Mouse (Mus musculus) hindlimb bud, embryonic 11.5 days (tissue): ENCODE data around the gene Fam186b.
A peak's percentile ranks its signal among the peaks of the same experiment; 100 is the strongest.

Experiments
- DNase-seq: peaks from one replicate; pipeline ENCODE4 v3.0.0-alpha.2; 2012; ENCODE audit warnings: low read depth, low spot score; ENCODE audit errors: extremely low spot score

The Fam186b gene

GRCm38 (mm10) chr15:99320168-99320674, 24.5 kb upstream of the Fam186b start:
- DNase-seq, result no peak

- DNase-seq, result no peak
These were observed 23.8 kb upstream of the Fam186b start for GRCm38 (mm10) chr15:99319411-99319871.

GRCm38 (mm10) chr15:99318861-99319410, 23.2 kb upstream of the Fam186b start:
- DNase-seq, result no peak

- DNase-seq, result no peak
These were observed 22.4 kb upstream of the Fam186b start for GRCm38 (mm10) chr15:99318071-99318470.

GRCm38 (mm10) chr15:99317267-99317651, 21.6 kb upstream of the Fam186b start:
- DNase-seq, result no peak

GRCm38 (mm10) chr15:99316314-99317266, 20.9 kb upstream of the Fam186b start:
- DNase-seq, result peak; percentile 35

GRCm38 (mm10) chr15:99314891-99315290, 19.2 kb upstream of the Fam186b start:
- DNase-seq, result no peak

- no peak for DNase-seq
These were observed 14.9 kb upstream of the Fam186b start for GRCm38 (mm10) chr15:99310617-99311016.

GRCm38 (mm10) chr15:99309549-99309948, 13.9 kb upstream of the Fam186b start:
- DNase-seq, result no peak

- DNase-seq, result no peak
These were observed 11.8 kb upstream of the Fam186b start for GRCm38 (mm10) chr15:99307476-99307875.

- DNase-seq, result no peak
These were observed 525 bp upstream of the Fam186b start for GRCm38 (mm10) chr15:99296213-99296612.

GRCm38 (mm10) chr15:99294813-99295374, 794 bp downstream of the Fam186b start, which contains the start of gene Prpf40b:
Gene Prpf40b, plus strand, starts transcription at chr15:99295087.
- DNase-seq, result peak; percentile 22

- DNase-seq, result no peak
These were observed 1.4 kb downstream of the Fam186b start for GRCm38 (mm10) chr15:99294287-99294686.

- no peak for DNase-seq
These were observed 5.1 kb downstream of the Fam186b start for GRCm38 (mm10) chr15:99290586-99290985.

- no peak for DNase-seq
These were observed 10.5 kb downstream of the Fam186b start for GRCm38 (mm10) chr15:99285189-99285535.

- no peak for DNase-seq
These were observed 11.0 kb downstream of the Fam186b start for GRCm38 (mm10) chr15:99284527-99285188.

- DNase-seq, result no peak
These were observed 12.2 kb downstream of the Fam186b start for GRCm38 (mm10) chr15:99283456-99283855.

GRCm38 (mm10) chr15:99278271-99278670, 17.4 kb downstream of the Fam186b start:
- no peak for DNase-seq

GRCm38 (mm10) chr15:99276095-99276494, 19.6 kb downstream of the Fam186b start:
- no peak for DNase-seq

GRCm38 (mm10) chr15:99265679-99266078, 30.0 kb downstream of the Fam186b start:
- DNase-seq, result peak; percentile 71

GRCm38 (mm10) chr15:99264363-99264762, 31.3 kb downstream of the Fam186b start:
- no peak for DNase-seq
